Mouse (Mus musculus) liver, embryonic 15.5 days (tissue): Measurements from ENCODE around the gene Retn. TPM values are rescaled to one million over a fixed set of nuclear protein-coding genes. Genes with fewer than 3 reads are reported as not detected.

Experiments
- ATAC-seq: fragments of 200-750 bp; cut with Nextera tagmentation; 2 replicates; pipeline ENCODE4 v1.8.0; 2017; ENCODE audit warnings: moderate number of reproducible peaks, mild to moderate bottlenecking, moderate library complexity; ENCODE audit not compliant: insufficient read depth
- H3K27ac ChIP-seq: fragments of 300-500 bp; sonication (generic); replicated peaks from 2 replicates; pipeline ENCODE4 v1.5.1; 2015; ENCODE audit warnings: mild to moderate bottlenecking, inconsistent platforms
- H3K27me3 ChIP-seq: fragments of 300-500 bp; sonication (generic); 2 replicates; pipeline ENCODE4 v1.6.1; 2015; ENCODE audit warnings: mild to moderate bottlenecking, inconsistent platforms
- H3K36me3 ChIP-seq: fragments of 300-500 bp; sonication (generic); replicated peaks from 2 replicates; pipeline ENCODE4 v1.6.1; 2015; ENCODE audit warnings: moderate library complexity, mild to moderate bottlenecking, inconsistent platforms
- H3K4me1 ChIP-seq: fragments of 300-500 bp; sonication (generic); replicated peaks from 2 replicates; pipeline ENCODE4 v1.6.1; 2015; ENCODE audit warnings: inconsistent platforms
- H3K4me2 ChIP-seq: fragments of 300-500 bp; sonication (generic); 2 replicates; pipeline ENCODE4 v1.6.1; 2015; ENCODE audit warnings: moderate library complexity, mild to moderate bottlenecking, inconsistent platforms
- H3K4me3 ChIP-seq: fragments of 300-500 bp; sonication (generic); replicated peaks from 2 replicates; pipeline ENCODE4 v1.5.1; 2015; ENCODE audit warnings: mild to moderate bottlenecking, inconsistent platforms
- H3K9ac ChIP-seq: fragments of 300-500 bp; sonication (generic); 2 replicates; pipeline ENCODE4 v1.6.1; 2015; ENCODE audit warnings: moderate library complexity, mild to moderate bottlenecking, inconsistent platforms
- H3K9me3 ChIP-seq: fragments of 300-500 bp; sonication (generic); replicated peaks from 2 replicates; pipeline ENCODE4 v1.6.1; 2016; ENCODE audit warnings: inconsistent platforms
- WGBS: fragments of 180-500 bp; shearing (Covaris S2); methylation state at CpG from one replicate; pipeline ENCODE4 v1.1.7; 2015; ENCODE audit warnings: mixed read lengths; ENCODE audit not compliant: insufficient replicate concordance; 5-methylcytosine and 5-hydroxymethylcytosine counted together
- polyA plus RNA-seq: library from polyadenylated mRNA; unstranded; fragments of >200 nt; fragmentation: Nextera tagmentation; extraction: Ambion mirVana; gene quantifications from 2 replicates; pipeline ENCODE4 v1.2.1, GENCODE M21; 2015

Gene Retn
- polyA plus RNA-seq, 1 experiment from 2014 or later = not detected

- 31% methylated on average over 8 of the region's 8 CpGs for WGBS
- ATAC-seq = no peak; the same call in 1 of the 2 replicates
- H3K4me2 ChIP-seq = no peak overlapping the region
Observed at GRCm38 (mm10) chr8:3660889-3661288, 5.3 kb downstream of the Retn start.

GRCm38 (mm10) chr8:3664405-3664804 lies 8.8 kb downstream of the Retn start:
- Histone ChIP-seq H3K4me3 (no peak overlapping the region), H3K36me3 (no peaks in the 10 kb centered on the region), H3K27me3 (no peaks in the 10 kb centered on the region), H3K27ac (peak overlapping the region; percentile 55), H3K9me3 (no peaks in the 10 kb centered on the region), H3K9ac (no peak overlapping the region), H3K4me2 (no peak overlapping the region), H3K4me1 (no peaks in the 10 kb centered on the region)
- ATAC-seq = peak; percentile 35; the same call in 1 of the 2 replicates
- 22% methylated on average over 5 of the region's 5 CpGs for WGBS

More at GRCm38 (mm10) chr8:3660889-3661288, 5.3 kb downstream of the Retn start:
- Histone ChIP-seq H3K27me3 (0 out of 2 replicates have a peak, but pooled peaks cover 4% of the 10 kb centered on the region), H3K4me1 (no peaks in the 10 kb centered on the region), H3K9ac (no peak overlapping the region), H3K27ac (no peak overlapping the region), H3K4me3 (no peak overlapping the region), H3K36me3 (no peaks in the 10 kb centered on the region), H3K9me3 (no peaks in the 10 kb centered on the region)

GRCm38 (mm10) chr8:3665507-3665906 lies 9.9 kb downstream of the Retn start, which contains the start of gene Mcemp1:
Gene Mcemp1, plus strand, starts transcription at chr8:3665754.
- Histone ChIP-seq H3K27me3 (no peaks in the 10 kb centered on the region), H3K9ac (no peak within 1 kb of the TSS), H3K4me2 (no peak within 1 kb of the TSS), H3K36me3 (no peaks in the 10 kb centered on the region), H3K4me3 (peak within 1 kb of the TSS; percentile 25; the same call in 1 of the 2 replicates), H3K4me1 (no peaks in the 10 kb centered on the region), H3K9me3 (no peaks in the 10 kb centered on the region), H3K27ac (peak within 1 kb of the TSS; percentile 55)
- whole genome bisulfite sequencing = 55% methylated on average over 6 of the region's 6 CpGs
- ATAC-seq = no peak

GRCm38 (mm10) chr8:3670388-3670787 lies 14.8 kb downstream of the Retn start:
- Histone ChIP-seq H3K27ac (no peak overlapping the region), H3K4me1 (peaks cover 10% of the 10 kb centered on the region), H3K9ac (no peak overlapping the region), H3K36me3 (no peaks in the 10 kb centered on the region), H3K27me3 (no peaks in the 10 kb centered on the region), H3K4me2 (no peak overlapping the region; the same call in 1 of the 2 replicates), H3K4me3 (no peak overlapping the region), H3K9me3 (no peaks in the 10 kb centered on the region)
- WGBS = 35% methylated on average over 2 of the region's 2 CpGs
- no peak for ATAC-seq

GRCm38 (mm10) chr8:3671980-3672491 lies 16.5 kb downstream of the Retn start, which contains the start of gene Fcor:
Gene Fcor, minus strand, starts transcription at chr8:3672362.
- peak within 1 kb of the TSS; percentile 63; the same call in 1 of the 2 replicates for H3K9ac ChIP-seq
- peak; percentile 53 for ATAC-seq
- H3K27ac ChIP-seq = no peak within 1 kb of the TSS
- peaks cover 17% of the 10 kb centered on the region for H3K4me1 ChIP-seq
- under 1% methylated on average over 23 of the region's 23 CpGs for WGBS
- no peaks in the 10 kb centered on the region for H3K27me3 ChIP-seq
- no peaks in the 10 kb centered on the region for H3K9me3 ChIP-seq
- peak within 1 kb of the TSS; percentile 57 for H3K4me3 ChIP-seq
- H3K36me3 ChIP-seq = no peaks in the 10 kb centered on the region
- H3K4me2 ChIP-seq = peak within 1 kb of the TSS; percentile 73

- Histone ChIP-seq H3K4me3 (no peak overlapping the region), H3K27ac (no peak overlapping the region), H3K4me2 (no peak overlapping the region), H3K27me3 (no peaks in the 10 kb centered on the region), H3K4me1 (peaks cover 35% of the 10 kb centered on the region), H3K9me3 (no peaks in the 10 kb centered on the region), H3K9ac (no peak overlapping the region), H3K36me3 (peaks cover 10% of the 10 kb centered on the region)
- no peak for ATAC-seq
- 46% methylated on average over 3 of the region's 3 CpGs for WGBS
Observed at GRCm38 (mm10) chr8:3674671-3675070, 19.1 kb downstream of the Retn start.

- Histone ChIP-seq H3K27me3 (no peaks in the 10 kb centered on the region), H3K9me3 (no peaks in the 10 kb centered on the region), H3K27ac (peak within 1 kb of the TSS; percentile 86), H3K36me3 (peaks cover 21% of the 10 kb centered on the region), H3K9ac (peak within 1 kb of the TSS; percentile 93), H3K4me1 (peaks cover 35% of the 10 kb centered on the region), H3K4me2 (peak within 1 kb of the TSS; percentile 82), H3K4me3 (peak within 1 kb of the TSS; percentile 85)
- ATAC-seq = peak; percentile 92
- 1% methylated on average over 61 of the region's 61 CpGs for WGBS
Observed at GRCm38 (mm10) chr8:3676131-3676992, 20.8 kb downstream of the Retn start, which contains the start of gene Trappc5. Gene Trappc5, plus strand, starts transcription at chr8:3676299.

GRCm38 (mm10) chr8:3676993-3677579 lies 21.5 kb downstream of the Retn start:
- peaks cover 21% of the 10 kb centered on the region for H3K36me3 ChIP-seq
- H3K27ac ChIP-seq = peak overlapping the region; percentile 86
- peak overlapping the region; percentile 93 for H3K9ac ChIP-seq
- H3K27me3 ChIP-seq = no peaks in the 10 kb centered on the region
- 1% methylated on average over 15 of the region's 15 CpGs for WGBS
- peak; percentile 20 for ATAC-seq
- H3K4me3 ChIP-seq = peak overlapping the region; percentile 85
- H3K4me1 ChIP-seq = peaks cover 32% of the 10 kb centered on the region
- H3K9me3 ChIP-seq = no peaks in the 10 kb centered on the region
- H3K4me2 ChIP-seq = peak overlapping the region; percentile 82

GRCm38 (mm10) chr8:3678831-3679230 lies 23.3 kb downstream of the Retn start:
- Histone ChIP-seq H3K4me3 (no peak overlapping the region), H3K9ac (no peak overlapping the region), H3K27ac (no peak overlapping the region), H3K4me2 (no peak overlapping the region), H3K27me3 (no peaks in the 10 kb centered on the region), H3K9me3 (no peaks in the 10 kb centered on the region), H3K4me1 (peaks cover 26% of the 10 kb centered on the region), H3K36me3 (peaks cover 21% of the 10 kb centered on the region)
- WGBS = 87% methylated on average over 23 of the region's 23 CpGs
- ATAC-seq = no peak

GRCm38 (mm10) chr8:3679236-3679635 lies 23.7 kb downstream of the Retn start:
- Histone ChIP-seq H3K9me3 (no peaks in the 10 kb centered on the region), H3K4me3 (no peak overlapping the region), H3K27me3 (no peaks in the 10 kb centered on the region), H3K36me3 (peaks cover 21% of the 10 kb centered on the region), H3K4me1 (peaks cover 26% of the 10 kb centered on the region), H3K4me2 (no peak overlapping the region), H3K27ac (no peak overlapping the region), H3K9ac (no peak overlapping the region)
- ATAC-seq = no peak
- WGBS = 87% methylated on average over 23 of the region's 23 CpGs

GRCm38 (mm10) chr8:3679656-3680055 lies 24.1 kb downstream of the Retn start:
- H3K4me2 ChIP-seq = no peak overlapping the region
- H3K9ac ChIP-seq = no peak overlapping the region
- peaks cover 21% of the 10 kb centered on the region for H3K36me3 ChIP-seq
- H3K9me3 ChIP-seq = no peaks in the 10 kb centered on the region
- no peak overlapping the region for H3K4me3 ChIP-seq
- no peaks in the 10 kb centered on the region for H3K27me3 ChIP-seq
- peaks cover 26% of the 10 kb centered on the region for H3K4me1 ChIP-seq
- ATAC-seq = no peak
- no peak overlapping the region for H3K27ac ChIP-seq
- 73% methylated on average over 5 of the region's 5 CpGs for WGBS
